Mouse (Mus musculus): ENCODE measurements at regions not wholly inside any gene's neighbourhood (a gene's known extent, or its start where the extent isn't known, plus 50 kb on each side); places are given as distances from the start of the nearest gene placed in this dataset.

DNA sequence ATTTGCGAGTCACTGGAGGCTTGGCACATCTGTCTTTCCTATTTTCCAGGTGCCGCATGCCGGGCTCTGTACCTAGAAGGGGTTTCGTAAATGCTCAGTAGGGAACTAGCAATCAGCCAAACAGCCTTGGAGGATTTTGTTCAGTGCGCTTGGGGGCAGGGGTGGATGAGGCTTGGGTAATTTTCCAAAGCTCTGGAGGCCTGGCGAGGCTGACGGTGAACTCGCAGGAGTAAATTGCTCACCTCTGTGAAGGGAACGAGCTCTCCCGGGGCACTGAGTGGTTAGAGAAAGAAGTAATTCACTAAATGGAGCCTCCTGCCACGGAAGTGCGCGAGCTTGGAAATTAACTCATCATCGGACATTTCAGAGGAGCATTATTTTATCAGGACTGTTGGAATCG, 110.0 kb downstream of the Fam43a start:
- TF ChIP-seq CTCF (conservative IDR thresholded peaks at IDR 0.05; ENCODE audit: low read length), result no peak
- TF ChIP-seq POU5F1 (IDR thresholded peaks at IDR 0.05; ENCODE audit: borderline replicate concordance, low read length), result no peak
